Mouse (Mus musculus) adipocyte (in vitro differentiated cells): ENCODE results near the gene Gak.
A peak's percentile ranks its signal among the peaks of the same experiment; 100 is the strongest.

Source experiments
- DNase-seq: peaks from one replicate; pipeline ENCODE4 v3.0.0-alpha.2; 2016; ENCODE audit warnings: low spot score

Gak gene

GRCm38 (mm10) chr5:108629634-108630483 lies at the start of gene Gak, which contains the start of gene Tmem175:
Gene Gak (minus strand): TSS chr5:108629755.
Gene Tmem175 (plus strand): TSS chr5:108629770.
- DNase-seq = peak; percentile 91

- no peak for DNase-seq
Observed at GRCm38 (mm10) chr5:108678296-108678854, 48.8 kb upstream of the Gak start.

- no peak for DNase-seq
Observed at GRCm38 (mm10) chr5:108677605-108678295, 48.2 kb upstream of the Gak start.

- no peak for DNase-seq
Observed at GRCm38 (mm10) chr5:108676772-108677498, 47.4 kb upstream of the Gak start.

- DNase-seq = no peak
Observed at GRCm38 (mm10) chr5:108675251-108675816, 45.8 kb upstream of the Gak start, which contains the start of gene Slc26a1. Gene Slc26a1 (minus strand): TSS chr5:108675569.

- no peak for DNase-seq
Observed at GRCm38 (mm10) chr5:108674624-108675023, 45.1 kb upstream of the Gak start.

GRCm38 (mm10) chr5:108671757-108672156 lies 42.2 kb upstream of the Gak start:
- DNase-seq = no peak

GRCm38 (mm10) chr5:108670785-108671184 lies 41.2 kb upstream of the Gak start:
- peak; percentile 76 for DNase-seq

- no peak for DNase-seq
Observed at GRCm38 (mm10) chr5:108669986-108670385, 40.4 kb upstream of the Gak start.

GRCm38 (mm10) chr5:108668977-108669936 lies 39.7 kb upstream of the Gak start, which contains the start of gene Dgkq:
Gene Dgkq (minus strand): TSS chr5:108669672.
- peak; percentile 88 for DNase-seq

- no peak for DNase-seq
Observed at GRCm38 (mm10) chr5:108668387-108668932, 38.9 kb upstream of the Gak start.

GRCm38 (mm10) chr5:108667370-108667769 lies 37.8 kb upstream of the Gak start:
- no peak for DNase-seq

- no peak for DNase-seq
Observed at GRCm38 (mm10) chr5:108665066-108665465, 35.5 kb upstream of the Gak start.

GRCm38 (mm10) chr5:108662772-108663171 lies 33.2 kb upstream of the Gak start:
- DNase-seq = no peak

- peak; percentile 63 for DNase-seq
Observed at GRCm38 (mm10) chr5:108660632-108661268, 31.2 kb upstream of the Gak start.

GRCm38 (mm10) chr5:108659698-108660631 lies 30.4 kb upstream of the Gak start, which contains the start of gene Idua:
Gene Idua (plus strand): TSS chr5:108660331.
- no peak for DNase-seq

- no peak for DNase-seq
Observed at GRCm38 (mm10) chr5:108658611-108659010, 29.1 kb upstream of the Gak start.

- no peak for DNase-seq
Observed at GRCm38 (mm10) chr5:108657406-108657805, 27.9 kb upstream of the Gak start.
